Mouse (Mus musculus) spleen, adult 12 weeks (tissue): Measurements from ENCODE around the gene Gsto2.

Experiments used
- DNase-seq: peaks from one replicate; pipeline ENCODE4 v3.0.0; 2022; ENCODE audit warnings: low spot score

Gene Gsto2

DNA sequence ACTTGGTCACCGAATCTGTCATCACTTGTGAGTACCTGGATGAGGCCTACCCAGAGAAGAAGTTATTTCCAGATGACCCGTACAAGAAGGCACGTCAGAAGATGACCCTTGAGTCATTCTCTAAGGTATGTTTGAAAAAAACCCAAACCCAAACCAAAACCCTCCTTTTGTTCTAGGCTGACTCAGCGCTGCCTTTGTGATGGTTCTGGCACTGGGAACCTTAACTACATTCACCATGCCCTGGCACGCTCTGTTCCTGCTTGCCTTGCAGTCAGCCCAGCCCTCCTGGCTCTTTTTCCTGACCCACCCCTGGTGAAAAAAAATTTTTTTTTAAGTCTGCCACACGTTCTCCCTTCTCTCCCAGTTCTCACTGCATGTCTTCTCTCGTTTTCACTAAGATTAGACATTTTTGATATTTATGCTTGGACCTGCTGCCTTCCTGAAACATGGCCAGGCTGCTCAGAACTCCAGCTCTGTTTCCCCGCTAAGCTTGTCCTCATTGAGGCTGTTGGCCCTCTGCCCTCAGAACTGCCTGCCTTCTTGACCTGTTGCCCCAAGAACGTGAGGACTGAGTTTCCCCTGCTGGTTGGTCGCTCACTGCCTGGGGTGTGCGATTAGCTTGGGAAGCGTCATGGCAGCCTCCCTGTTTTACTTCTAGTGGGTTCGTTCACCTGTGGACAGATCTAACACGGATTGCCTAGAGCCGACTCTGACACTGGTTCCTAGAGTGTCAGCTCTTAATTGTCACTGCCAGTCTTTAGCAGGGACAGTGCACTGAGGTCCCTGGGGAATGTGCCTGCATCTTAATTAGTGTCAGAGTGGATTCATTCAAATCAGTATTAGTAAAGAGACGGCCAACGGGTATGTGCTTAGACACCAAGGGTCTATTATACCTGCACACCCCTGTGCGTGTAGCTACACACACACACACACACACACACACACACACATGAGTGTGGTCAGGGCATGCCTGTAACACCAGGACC is 7.1 kb upstream of the Gsto2 start:
- no peak for DNase-seq

DNA sequence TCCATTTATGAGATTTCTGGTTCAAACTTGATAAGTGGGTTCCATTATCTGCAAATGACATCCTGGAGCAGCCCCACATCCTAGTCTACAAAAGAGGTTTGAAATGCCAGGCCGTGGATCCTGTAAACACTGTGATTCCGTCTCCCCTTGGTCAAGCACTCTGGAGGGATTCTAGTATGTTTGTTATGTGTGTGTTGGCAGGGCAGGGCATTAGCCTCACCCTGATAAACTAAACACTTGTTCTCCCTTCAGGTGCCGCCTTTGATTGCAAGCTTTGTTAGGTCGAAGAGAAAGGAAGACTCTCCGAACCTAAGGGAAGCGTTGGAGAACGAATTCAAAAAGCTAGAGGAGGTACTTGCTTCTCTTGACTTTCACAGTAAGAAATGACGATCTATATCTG is 6.2 kb upstream of the Gsto2 start:
- DNase-seq, result no peak

DNA sequence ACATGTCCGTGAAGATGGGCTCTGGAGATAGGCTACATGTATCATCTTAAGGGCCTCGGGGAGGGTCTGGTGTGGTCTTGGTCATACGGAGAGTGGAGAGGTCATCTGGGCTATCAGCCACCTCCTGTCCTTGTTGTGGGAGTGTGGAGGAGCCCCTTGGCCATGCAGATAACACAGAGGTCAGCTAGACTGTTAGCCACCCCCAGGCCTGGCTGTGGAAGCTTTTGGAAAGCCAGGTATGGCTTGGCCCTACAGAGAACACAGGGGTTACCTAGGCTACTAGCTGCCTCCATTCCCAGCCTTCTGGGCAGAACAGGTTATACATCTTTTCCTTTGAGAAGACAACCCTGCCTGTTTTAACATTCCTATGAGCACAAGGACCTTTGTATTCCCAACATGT is 2.8 kb upstream of the Gsto2 start:
- no peak for DNase-seq

DNA sequence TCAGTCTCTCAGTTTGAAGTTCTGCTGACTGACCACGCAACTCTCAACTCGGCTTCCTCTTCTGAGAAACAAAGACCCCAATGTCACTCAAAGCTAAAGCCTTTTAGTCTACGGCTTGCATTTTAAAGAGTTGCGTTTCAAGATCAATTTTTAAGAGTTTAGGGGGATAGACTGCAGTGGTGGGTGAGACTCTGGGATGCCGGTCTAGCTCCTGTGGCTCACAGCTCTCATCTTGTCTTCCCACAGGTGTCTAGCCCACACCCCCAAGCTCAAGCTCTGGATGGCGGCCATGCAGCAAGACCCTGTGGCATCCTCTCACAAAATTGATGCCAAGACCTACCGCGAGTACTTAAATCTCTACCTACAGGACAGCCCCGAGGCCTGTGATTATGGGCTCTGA is 1.3 kb upstream of the Gsto2 start:
- no peak for DNase-seq

GRCm38 (mm10) chr19:47864721-47865120 is 613 bp upstream of the Gsto2 start:
- DNase-seq, result no peak

DNA sequence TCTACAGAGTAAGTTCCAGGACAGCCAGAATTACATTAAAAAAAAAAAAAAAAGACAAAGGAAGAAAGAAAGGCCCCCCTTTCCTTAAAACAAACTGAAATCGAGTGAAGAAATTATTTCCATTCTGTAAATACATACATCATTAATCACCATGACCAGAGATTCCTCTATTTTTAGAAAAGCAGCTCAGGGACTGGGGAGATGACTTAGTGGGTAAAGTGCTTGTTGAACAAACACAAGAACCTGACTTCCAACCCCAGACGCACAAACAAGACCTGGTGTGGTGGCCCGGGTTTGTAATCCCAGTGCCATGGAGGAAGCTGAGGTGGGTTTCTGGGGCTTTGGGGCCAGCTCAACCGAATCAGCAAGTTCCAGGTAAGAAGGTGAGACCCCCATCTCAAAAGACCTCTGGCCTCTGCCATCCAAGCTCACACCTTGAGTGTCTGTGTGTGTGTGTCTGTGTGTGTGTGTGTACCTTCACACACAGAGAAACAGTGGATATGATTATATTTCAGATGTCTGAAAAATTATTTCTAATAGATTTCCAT is 2.4 kb downstream of the Gsto2 start:
- no peak for DNase-seq

GRCm38 (mm10) chr19:47868951-47869350 is 3.6 kb downstream of the Gsto2 start:
- no peak for DNase-seq

DNA sequence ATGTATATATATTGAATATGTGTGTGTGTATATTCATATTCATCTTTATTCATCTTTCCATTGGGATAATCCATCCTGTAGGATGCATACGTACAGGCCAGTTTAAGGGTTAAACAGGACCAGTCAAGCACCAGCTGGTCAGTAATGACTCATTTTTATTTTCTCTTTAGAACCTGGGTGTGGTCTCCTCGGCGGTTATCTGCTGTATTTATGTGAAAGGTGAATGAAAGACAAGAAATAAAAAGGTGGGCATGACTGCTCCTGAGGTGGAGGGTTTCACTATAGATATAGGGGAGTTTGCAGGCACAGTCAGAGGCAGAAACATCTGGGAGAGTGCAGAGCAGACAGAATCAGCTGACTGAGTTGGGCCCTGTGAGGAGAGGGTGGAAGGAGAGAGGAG is 4.2 kb downstream of the Gsto2 start:
- DNase-seq, result no peak

- DNase-seq, result no peak
Observed at GRCm38 (mm10) chr19:47870102-47870666, 4.8 kb downstream of the Gsto2 start.

GRCm38 (mm10) chr19:47871515-47871914 is 6.2 kb downstream of the Gsto2 start:
- no peak for DNase-seq

DNA sequence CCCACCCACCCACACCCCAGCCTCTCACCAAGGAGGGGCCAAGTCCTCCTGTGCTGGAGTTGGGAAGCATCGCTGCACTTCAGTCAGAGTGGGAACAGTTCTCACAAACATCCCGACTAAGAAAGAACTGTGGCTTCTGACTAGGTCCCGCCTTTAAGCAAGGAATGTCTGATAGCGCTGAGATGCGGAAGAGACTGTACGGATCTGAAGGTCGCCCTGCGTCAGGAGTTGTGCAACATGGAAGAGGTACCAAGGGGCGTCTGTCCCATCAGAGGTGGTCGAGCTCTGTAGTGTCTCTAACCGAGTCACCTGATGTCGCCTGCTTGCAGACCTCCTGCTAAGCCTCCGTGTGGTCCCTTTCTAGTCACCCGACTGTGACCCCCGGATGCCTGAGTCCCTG is 10.9 kb downstream of the Gsto2 start:
- no peak for DNase-seq

DNA sequence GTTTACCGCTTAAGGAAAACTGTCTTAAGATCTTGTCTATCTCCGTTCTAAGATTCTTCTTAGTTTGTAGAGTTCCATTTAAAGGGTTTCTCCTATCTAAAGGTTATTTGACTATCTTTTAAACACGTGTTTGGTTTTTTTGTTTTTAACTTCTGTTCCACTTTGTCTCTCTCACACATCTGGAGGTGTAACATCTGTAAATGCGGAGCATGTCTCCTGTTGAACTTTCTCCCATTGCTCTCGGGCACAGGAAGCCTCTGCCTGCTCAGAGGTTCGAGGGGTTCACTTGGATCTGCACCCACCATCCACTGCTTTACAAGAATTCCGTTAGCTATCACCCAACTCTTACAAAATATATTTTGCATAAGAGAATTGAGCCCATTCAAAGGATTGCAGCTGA is 16.2 kb downstream of the Gsto2 start:
- DNase-seq, result no peak

DNA sequence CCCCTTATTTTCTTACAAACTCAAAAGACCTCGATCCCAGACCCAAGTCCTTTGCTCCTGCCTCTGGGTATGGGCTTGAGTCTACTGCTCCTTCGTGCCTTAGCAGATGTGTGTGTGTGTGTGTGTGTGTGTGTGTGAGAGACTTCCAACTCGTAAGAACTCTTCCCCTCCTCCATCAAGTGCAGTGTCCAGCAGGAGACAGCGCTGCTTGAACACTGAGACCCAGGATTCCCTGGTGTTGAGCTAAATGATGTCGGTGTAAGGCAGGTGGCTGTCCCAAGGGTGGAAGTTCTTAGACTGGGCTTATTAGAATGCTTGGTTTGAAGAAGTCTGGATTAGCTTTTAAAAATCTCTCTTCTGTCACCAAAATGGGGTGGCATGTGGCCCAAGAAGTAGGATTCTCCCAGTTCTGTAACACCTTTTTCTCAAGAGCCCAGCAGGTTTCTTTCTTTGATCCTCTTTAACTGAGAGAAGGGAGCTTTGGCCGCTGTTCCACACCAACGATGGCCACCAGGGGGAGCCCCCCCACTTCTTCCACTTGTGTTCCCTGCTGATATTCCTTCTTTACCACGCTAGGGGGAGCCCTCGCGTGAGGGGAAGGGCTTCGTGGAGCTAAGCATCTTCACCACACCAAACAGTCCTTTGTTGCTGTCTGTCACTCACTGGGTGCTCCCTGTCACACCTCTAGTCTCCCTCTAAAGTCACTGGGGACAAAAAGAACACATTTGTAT is 17.0 kb downstream of the Gsto2 start:
- peak; percentile 83 for DNase-seq

DNA sequence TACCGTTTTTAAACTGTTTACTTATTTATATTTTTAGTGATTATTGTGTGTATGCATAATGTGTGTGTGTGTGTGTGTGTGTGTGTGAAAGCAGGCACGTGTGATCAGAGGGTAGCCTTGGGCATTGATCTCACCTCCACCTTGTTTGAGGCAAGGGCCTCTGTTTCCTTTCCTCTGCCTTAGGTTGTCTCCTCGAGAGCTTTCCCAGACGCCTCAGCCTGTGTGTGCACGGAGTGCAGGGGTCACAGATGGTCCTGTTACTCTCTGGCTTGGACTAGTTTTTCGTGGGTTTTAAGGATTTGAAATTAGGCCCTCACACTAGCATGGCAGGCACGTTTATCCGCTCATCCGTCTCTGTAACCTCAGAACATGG is 17.5 kb downstream of the Gsto2 start:
- DNase-seq, result no peak

DNA sequence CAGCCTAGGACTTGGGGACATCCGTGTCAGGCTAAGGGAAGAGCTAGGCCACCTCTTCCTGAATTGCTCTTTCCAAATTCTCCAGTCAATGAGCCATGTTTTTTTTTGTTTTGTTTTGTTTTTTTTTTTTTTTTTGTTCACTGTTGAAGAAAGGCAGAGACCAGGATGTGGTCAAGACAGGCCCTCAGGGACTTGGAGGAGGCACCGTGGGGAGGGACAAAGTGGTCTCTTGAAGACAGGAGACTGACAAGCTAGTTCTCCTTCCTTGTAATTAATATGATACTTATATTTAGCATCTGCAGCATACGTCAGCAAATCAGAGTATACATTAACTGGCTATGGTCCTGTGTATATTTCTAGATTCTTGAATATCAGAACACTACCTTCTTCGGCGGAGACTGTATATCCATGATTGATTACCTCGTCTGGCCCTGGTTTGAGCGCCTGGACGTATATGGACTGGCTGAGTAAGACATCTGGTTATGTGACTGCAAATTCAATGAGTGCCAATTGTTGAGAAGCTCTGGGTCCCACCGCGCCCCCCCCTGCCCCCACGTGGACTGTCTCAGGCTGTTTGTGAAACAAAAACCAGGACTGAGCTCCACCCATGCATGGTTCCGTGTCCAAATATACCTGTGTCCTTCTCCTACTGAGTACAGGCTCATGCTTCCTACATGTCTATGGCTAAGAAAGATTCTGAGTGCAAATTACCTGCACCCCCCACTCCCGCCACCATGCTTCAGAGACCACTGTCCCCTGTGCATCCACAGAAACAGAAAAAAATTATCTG is 19.2 kb downstream of the Gsto2 start:
- DNase-seq, result no peak

DNA sequence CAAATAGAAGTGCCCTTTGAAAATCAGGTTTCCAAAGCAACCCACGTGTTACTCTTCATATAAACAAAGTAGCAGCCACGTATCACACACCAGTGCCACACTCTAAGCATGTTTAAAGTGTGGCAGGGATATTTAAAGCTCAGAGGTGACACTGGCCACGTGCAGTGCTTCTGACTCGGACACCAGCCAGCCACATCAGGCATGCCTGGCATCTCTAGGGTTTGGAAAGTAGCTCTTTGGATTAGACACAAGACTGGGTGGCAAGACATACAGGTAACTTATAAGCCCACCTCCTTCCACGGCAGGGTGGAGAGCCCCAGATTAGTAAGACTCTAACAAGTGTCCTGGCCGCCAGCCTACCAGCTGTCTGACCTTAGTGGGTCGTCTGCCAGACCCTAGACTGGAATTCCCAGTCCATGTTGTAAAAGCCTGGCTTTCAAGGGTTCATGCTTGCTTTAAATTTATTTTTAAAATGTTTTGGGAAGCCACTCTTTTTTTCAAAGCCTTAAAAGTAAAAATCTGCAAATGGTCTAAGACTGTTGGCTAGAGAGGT is 19.9 kb downstream of the Gsto2 start:
- no peak for DNase-seq

- no peak for DNase-seq
Observed at GRCm38 (mm10) chr19:47885886-47886285, 20.6 kb downstream of the Gsto2 start.

- DNase-seq, result no peak
Observed at GRCm38 (mm10) chr19:47886617-47887016, 21.3 kb downstream of the Gsto2 start.

- no peak for DNase-seq
Observed at GRCm38 (mm10) chr19:47887417-47887816, 22.1 kb downstream of the Gsto2 start.

- DNase-seq, result peak; percentile 57
Observed at GRCm38 (mm10) chr19:47888037-47888436, 22.7 kb downstream of the Gsto2 start.

DNA sequence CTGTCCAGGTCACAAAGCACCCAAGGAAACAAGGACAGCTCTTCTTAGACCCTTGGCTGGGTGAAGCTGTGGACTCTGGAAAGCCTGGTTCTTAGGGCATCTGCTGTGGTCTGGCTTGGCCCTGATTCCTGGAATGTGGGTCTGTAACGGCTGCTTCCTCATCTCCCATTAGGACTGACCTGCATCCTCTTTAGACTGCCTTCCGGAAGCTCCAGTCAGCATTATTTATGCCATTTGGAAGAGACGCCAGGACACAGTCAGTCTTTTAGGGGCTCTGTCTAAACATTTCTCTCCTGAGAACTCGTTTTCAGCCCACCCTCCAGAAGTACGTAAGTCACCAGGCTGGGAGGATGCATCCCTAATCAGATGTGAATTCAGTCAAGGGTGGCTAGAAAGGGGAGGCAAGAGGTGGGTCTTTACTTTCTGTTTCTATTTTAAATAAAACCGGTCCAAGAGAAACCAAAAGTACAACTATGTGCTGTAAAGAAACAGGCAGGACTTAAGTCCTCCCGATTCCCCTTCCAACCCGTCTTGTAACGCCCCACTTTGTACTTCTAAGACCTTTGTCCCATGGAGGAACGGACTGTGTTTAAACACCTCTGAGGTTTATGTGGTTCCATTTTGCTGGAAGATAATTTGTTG is 25.3 kb downstream of the Gsto2 start:
- DNase-seq, result no peak
